Comparison of ENCODE assay signal across 10 mouse cellular contexts in the genomic region with DNA sequence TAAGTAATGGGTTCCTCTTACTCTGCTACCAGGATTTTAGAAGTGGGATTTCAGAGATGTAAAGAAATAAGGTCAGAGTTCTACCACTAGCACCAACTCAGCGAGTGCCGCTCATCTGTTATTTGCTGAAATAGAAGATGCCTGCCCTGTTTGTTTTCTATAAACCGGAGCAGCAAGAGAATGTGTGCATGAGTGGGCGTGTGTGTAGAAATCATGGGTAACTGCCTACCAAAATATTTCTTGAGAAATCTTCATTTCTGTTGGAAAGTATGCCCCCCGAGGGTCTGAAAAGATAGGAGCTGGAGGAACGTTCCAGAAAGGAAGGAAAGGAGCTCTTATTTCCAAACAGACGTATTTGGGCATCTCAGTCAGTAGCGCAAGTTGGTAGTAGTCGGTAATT. TPM values are rescaled to one million over a fixed set of nuclear protein-coding genes. Genes with fewer than 3 reads are reported as not detected.
A peak's percentile ranks its signal among the peaks of the same experiment; 100 is the strongest.
DNase-seq lines count a peak whose midpoint lies in the region; ATAC-seq and TF ChIP-seq lines count a peak whose summit lies in the region.
"Had no signal": no experiment of that assay in that cellular context is flagged by ENCODE, and none has a peak within 500 bp of the region (broad histone marks: within the 10 kb centered on the region; RNA-seq: fewer than 3 reads in every experiment).

No protein-coding gene starts in this region.

- peak overlapping the region; percentile 44; the same call in 1 of the 2 replicates for H3K4me2 ChIP-seq in forebrain, embryonic 11.5 days (ENCODE audit: low read depth, low read length, severe bottlenecking)
- no peak overlapping the region for H3K4me2 ChIP-seq in forebrain, embryonic 14.5 days (ENCODE audit: low read length)
- H3K4me2 ChIP-seq in lung, embryonic 14.5 days: peak overlapping the region; percentile 63
- peak overlapping the region; percentile 46 for H3K4me2 ChIP-seq in intestine, embryonic 16.5 days (ENCODE audit: low read depth, low read length)
- H3K4me2 ChIP-seq in neural tube, embryonic 13.5 days: peak overlapping the region; percentile 47

- H3K4me3 ChIP-seq in forebrain, embryonic 11.5 days (ENCODE audit: low read depth, low read length): peak overlapping the region; percentile 24; the same call in 1 of the 2 replicates
- H3K4me3 ChIP-seq in forebrain, embryonic 14.5 days (ENCODE audit: low read depth, low read length): no peak overlapping the region
- H3K4me3 ChIP-seq in lung, embryonic 14.5 days (ENCODE audit: low read depth, low read length): peak overlapping the region; percentile 56
- peak overlapping the region; percentile 53 for H3K4me3 ChIP-seq in intestine, embryonic 16.5 days (ENCODE audit: low read length)
- peak overlapping the region; percentile 31 for H3K4me3 ChIP-seq in neural tube, embryonic 13.5 days

- 64% methylated on average over 9 of the region's 9 CpGs for WGBS in forebrain, embryonic 11.5 days
- WGBS in forebrain, embryonic 14.5 days: 65% methylated on average over 9 of the region's 9 CpGs
- 21% methylated on average over 9 of the region's 9 CpGs for WGBS in lung, embryonic 14.5 days
- WGBS in intestine, embryonic 16.5 days: 37% methylated on average over 9 of the region's 9 CpGs
- WGBS in neural tube, embryonic 13.5 days: 69% methylated on average over 9 of the region's 9 CpGs

- no peaks in the 10 kb centered on the region for H3K27me3 ChIP-seq in forebrain, embryonic 11.5 days (ENCODE audit: control insufficient read depth, insufficient read depth, low read length)
- H3K27me3 ChIP-seq in forebrain, embryonic 14.5 days (replicated peaks; ENCODE audit: control insufficient read depth, insufficient read depth, low read length): no peaks in the 10 kb centered on the region
- no peaks in the 10 kb centered on the region for H3K27me3 ChIP-seq in lung, embryonic 14.5 days (ENCODE audit: insufficient read depth, low read length)
- H3K27me3 ChIP-seq in intestine, embryonic 16.5 days (replicated peaks; ENCODE audit: control insufficient read depth, insufficient read depth, low read length): no peaks in the 10 kb centered on the region
- no peaks in the 10 kb centered on the region for H3K27me3 ChIP-seq in neural tube, embryonic 13.5 days
- H3K27me3 ChIP-seq: midbrain, embryonic 12.5 days had no signal

- no peak for ATAC-seq in forebrain, embryonic 11.5 days (replicated peaks; ENCODE audit: low FRiP score)
- no peak for ATAC-seq in forebrain, embryonic 14.5 days
- ATAC-seq in lung, embryonic 14.5 days (ENCODE audit: insufficient read depth): no peak
- ATAC-seq in intestine, embryonic 16.5 days: no peak
- no peak for ATAC-seq in neural tube, embryonic 13.5 days (ENCODE audit: low read depth)

- peaks cover 5% of the 10 kb centered on the region; the same call in 1 of the 2 replicates for H3K4me1 ChIP-seq in forebrain, embryonic 11.5 days (replicated peaks; ENCODE audit: control insufficient read depth, insufficient read depth, low read length)
- H3K4me1 ChIP-seq in forebrain, embryonic 14.5 days (ENCODE audit: control insufficient read depth, insufficient read depth, low read length): peaks cover 9% of the 10 kb centered on the region; the same call in 1 of the 2 replicates
- peaks cover 12% of the 10 kb centered on the region; the same call in 1 of the 2 replicates for H3K4me1 ChIP-seq in lung, embryonic 14.5 days (ENCODE audit: insufficient read depth)
- peaks cover 13% of the 10 kb centered on the region for H3K4me1 ChIP-seq in intestine, embryonic 16.5 days (ENCODE audit: control insufficient read depth, insufficient read depth, low read length)
- H3K4me1 ChIP-seq in neural tube, embryonic 13.5 days (replicated peaks): peaks cover 9% of the 10 kb centered on the region

- no peak for DNase-seq in forebrain, embryonic 11.5 days (ENCODE audit: low spot score)
- no peak for DNase-seq in forebrain, embryonic 14.5 days (ENCODE audit: low spot score)
- no peak for DNase-seq in lung, embryonic 14.5 days
- DNase-seq in lung, postnatal 10 days: no peak
- no peak for DNase-seq in ovary, postnatal 14 days (ENCODE audit: low spot score)
- no peak for DNase-seq in cerebellum, postnatal 10 days
- DNase-seq: cerebellum, postnatal 36 days had no signal

- TF ChIP-seq CTCF in lung, embryonic 14.5 days (IDR thresholded peaks at IDR 0.05; ENCODE audit: low read depth): no peak

- H3K9ac ChIP-seq in forebrain, embryonic 11.5 days (ENCODE audit: low read length): no peak overlapping the region
- H3K9ac ChIP-seq in forebrain, embryonic 14.5 days (ENCODE audit: low read length): no peak overlapping the region
- peak overlapping the region; percentile 74 for H3K9ac ChIP-seq in lung, embryonic 14.5 days
- H3K9ac ChIP-seq in intestine, embryonic 16.5 days (ENCODE audit: low read depth, low read length): peak overlapping the region; percentile 69
- H3K9ac ChIP-seq in neural tube, embryonic 13.5 days: peak overlapping the region; percentile 31; the same call in 1 of the 2 replicates

- no peaks in the 10 kb centered on the region for H3K36me3 ChIP-seq in forebrain, embryonic 11.5 days (ENCODE audit: control insufficient read depth, insufficient read depth, low read length)
- no peaks in the 10 kb centered on the region for H3K36me3 ChIP-seq in forebrain, embryonic 14.5 days (ENCODE audit: control insufficient read depth, insufficient read depth, low read length)
- no peaks in the 10 kb centered on the region for H3K36me3 ChIP-seq in lung, embryonic 14.5 days (ENCODE audit: insufficient read depth)
- no peaks in the 10 kb centered on the region for H3K36me3 ChIP-seq in intestine, embryonic 16.5 days (ENCODE audit: control insufficient read depth, insufficient read depth, low read length)
- no peaks in the 10 kb centered on the region for H3K36me3 ChIP-seq in neural tube, embryonic 13.5 days
- H3K36me3 ChIP-seq: midbrain, embryonic 12.5 days had no signal

- no peaks in the 10 kb centered on the region for H3K9me3 ChIP-seq in forebrain, embryonic 11.5 days (ENCODE audit: control insufficient read depth, low read length)
- no peaks in the 10 kb centered on the region for H3K9me3 ChIP-seq in forebrain, embryonic 14.5 days (replicated peaks; ENCODE audit: control insufficient read depth, low read length)
- no peaks in the 10 kb centered on the region for H3K9me3 ChIP-seq in lung, embryonic 14.5 days (ENCODE audit: low read depth, low read length)
- no peaks in the 10 kb centered on the region for H3K9me3 ChIP-seq in intestine, embryonic 16.5 days (ENCODE audit: control insufficient read depth, low read length)
- H3K9me3 ChIP-seq in neural tube, embryonic 13.5 days: no peaks in the 10 kb centered on the region
- H3K9me3 ChIP-seq: midbrain, embryonic 12.5 days had no signal

- H3K27ac ChIP-seq in forebrain, embryonic 11.5 days (ENCODE audit: low read depth, low read length): no peak overlapping the region
- no peak overlapping the region for H3K27ac ChIP-seq in forebrain, embryonic 14.5 days (ENCODE audit: low read depth, low read length)
- H3K27ac ChIP-seq in lung, embryonic 14.5 days (ENCODE audit: low read depth): peak overlapping the region; percentile 91
- peak overlapping the region; percentile 77 for H3K27ac ChIP-seq in intestine, embryonic 16.5 days (ENCODE audit: low read length)
- no peak overlapping the region for H3K27ac ChIP-seq in neural tube, embryonic 13.5 days (replicated peaks)
- H3K27ac ChIP-seq: midbrain, embryonic 12.5 days had no signal

RNA-seq across cellular contexts. Expression of a gene that starts 0.9 kb away (rescaled TPM):
- polyA plus RNA-seq in forebrain, embryonic 11.5 days (2014; fragmentation: Nextera tagmentation; extraction: Ambion mirVana): 132 and 139 TPM in 2 replicates
- 46.4 and 48.7 TPM in 2 replicates for polyA plus RNA-seq in forebrain, embryonic 14.5 days (2014; fragmentation: Nextera tagmentation; extraction: Ambion mirVana)
- polyA plus RNA-seq in lung, embryonic 14.5 days (2014; fragmentation: Nextera tagmentation; extraction: Ambion mirVana): 283 and 297 TPM in 2 replicates
- 283 and 336 TPM in 2 replicates for polyA plus RNA-seq in intestine, embryonic 16.5 days (2015; fragmentation: Nextera tagmentation; extraction: Ambion mirVana)
- 92.0 and 96.2 TPM in 2 replicates for polyA plus RNA-seq in neural tube, embryonic 13.5 days (2015; fragmentation: Nextera tagmentation; extraction: Ambion mirVana)

Comparison
In these comparisons a context has a peak if more than half of its experiments do, and no peak if none do; other contexts are left out.
1. H3K27ac ChIP-seq: peak in lung, embryonic 14.5 days (single experiment) and intestine, embryonic 16.5 days (single experiment); none in forebrain, embryonic 11.5 days (single experiment), forebrain, embryonic 14.5 days (single experiment) and neural tube, embryonic 13.5 days (single experiment).
2. H3K9ac ChIP-seq: peak in lung, embryonic 14.5 days (single experiment), intestine, embryonic 16.5 days (single experiment) and neural tube, embryonic 13.5 days (single experiment); none in forebrain, embryonic 11.5 days (single experiment) and forebrain, embryonic 14.5 days (single experiment).